Comparison of ENCODE assay signal across 20 mouse cellular contexts in the genomic region with DNA sequence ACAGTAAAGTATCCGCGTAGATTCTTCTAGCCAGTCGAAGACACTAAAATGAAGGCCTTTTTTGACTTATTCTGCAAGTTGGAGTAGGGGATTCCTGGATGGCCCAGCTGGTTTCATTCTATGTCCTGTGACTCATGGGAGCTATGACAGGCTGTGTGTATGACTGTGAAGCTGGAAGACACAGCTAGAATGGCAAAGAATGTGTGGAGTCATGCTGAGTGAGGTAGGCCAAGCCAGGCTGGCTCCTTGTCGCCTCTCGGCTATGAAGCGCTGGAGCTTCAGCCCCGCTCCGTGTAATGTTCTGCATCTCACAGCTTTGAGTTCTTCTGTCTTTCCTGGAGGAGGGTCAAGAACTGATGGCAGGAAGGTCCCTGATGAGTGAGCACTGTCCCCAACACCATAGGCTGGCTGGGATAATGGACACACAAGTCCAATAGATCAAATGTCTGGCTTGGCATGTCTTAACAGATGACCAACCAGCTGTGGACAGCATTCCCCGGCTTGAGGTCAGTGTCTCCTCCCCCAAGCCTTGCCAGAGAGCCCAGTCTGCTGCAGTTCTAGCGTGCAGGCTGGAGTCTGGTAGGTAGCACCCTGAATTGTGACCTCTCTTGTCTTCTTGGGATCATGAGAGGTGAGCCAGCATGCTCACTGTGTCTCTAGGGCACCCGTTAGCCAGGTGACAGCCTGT. TPM values are rescaled to one million over a fixed set of nuclear protein-coding genes. Genes with fewer than 3 reads are reported as not detected.
A peak's percentile ranks its signal among the peaks of the same experiment; 100 is the strongest.
DNase-seq lines count a peak whose midpoint lies in the region; ATAC-seq and TF ChIP-seq lines count a peak whose summit lies in the region.
"Had no signal": no experiment of that assay in that cellular context is flagged by ENCODE, and none has a peak within 500 bp of the region (broad histone marks: within the 10 kb centered on the region; RNA-seq: fewer than 3 reads in every experiment).

No protein-coding gene starts in this region.

- H3K27me3 ChIP-seq in kidney, postnatal 0 days (ENCODE audit: insufficient read depth, low read length): no peaks in the 10 kb centered on the region
- H3K27me3 ChIP-seq in CH12.LX (replicated peaks) (peaks cover 18% of the 10 kb centered on the region), myocyte (ENCODE audit: control insufficient read depth, insufficient read depth, insufficient read length) (no peaks in the 10 kb centered on the region)
- no peaks in the 10 kb centered on the region for H3K27me3 ChIP-seq in neural tube, embryonic 15.5 days (replicated peaks)
- H3K27me3 ChIP-seq: heart, embryonic 15.5 days had no signal

- no peak overlapping the region for H3K4me3 ChIP-seq in gastrocnemius, adult 2 months
- H3K4me3 ChIP-seq in kidney, postnatal 0 days (replicated peaks; ENCODE audit: low read depth, low read length): no peak overlapping the region
- H3K4me3 ChIP-seq in CH12.LX (replicated peaks in 1 of 3; ENCODE audit: low read depth in 2 of 3, low read length in 2 of 3, poor library complexity in 1 of 3) (no peak overlapping the region), myocyte (no peak overlapping the region)
- no peak overlapping the region for H3K4me3 ChIP-seq in neural tube, embryonic 15.5 days (replicated peaks)
- H3K4me3 ChIP-seq: embryonic facial prominence, embryonic 10.5 days; erythroblast, embryonic 14.5 days; heart, embryonic 15.5 days had no signal

- no peak for TF ChIP-seq RAD21 in CH12.LX (IDR thresholded peaks at IDR 0.05; ENCODE audit: low read depth, low read length)

- no peak for TF ChIP-seq CTCF in gastrocnemius, adult 2 months (IDR thresholded peaks at IDR 0.05)
- TF ChIP-seq CTCF in kidney, postnatal 0 days (IDR thresholded peaks at IDR 0.05; ENCODE audit: low read depth): no peak
- no peak for TF ChIP-seq CTCF in CH12.LX (conservative IDR thresholded peaks at IDR 0.05 in 1 of 2, IDR thresholded peaks at IDR 0.05 in 1 of 2; ENCODE audit: low read depth in 2 of 2, low read length in 2 of 2)

- no peak for TF ChIP-seq EP300 in CH12.LX (IDR thresholded peaks at IDR 0.05; ENCODE audit: low read length)

- 49% methylated on average over 11 of the region's 11 CpGs for WGBS in kidney, postnatal 0 days
- 91% methylated on average over 11 of the region's 11 CpGs for WGBS in neural tube, embryonic 15.5 days

- H3K4me2 ChIP-seq in kidney, postnatal 0 days (ENCODE audit: low read length): no peak overlapping the region
- H3K4me2 ChIP-seq in CH12.LX (ENCODE audit: insufficient read depth, low read depth, poor library complexity, severe bottlenecking) (no peak overlapping the region), myocyte (ENCODE audit: low read depth) (peak overlapping the region; percentile 56)
- H3K4me2 ChIP-seq in neural tube, embryonic 15.5 days: no peak overlapping the region
- H3K4me2 ChIP-seq: heart, embryonic 15.5 days; liver, embryonic 11.5 days had no signal

- no peak for TF ChIP-seq POLR2A in CH12.LX (IDR thresholded peaks at IDR 0.05; ENCODE audit: low read depth, low read length)
- TF ChIP-seq POLR2A in myocyte (IDR thresholded peaks at IDR 0.05; ENCODE audit: insufficient read length, low read depth): peak; percentile 20

- DNase-seq in gastrocnemius, adult 2 months: peak; percentile 48
- no peak for DNase-seq in gastrocnemius, postnatal 10 days
- DNase-seq in kidney, postnatal 0 days (ENCODE audit: low spot score): peak; percentile 60
- no peak for DNase-seq in kidney, adult 11 months
- DNase-seq in CH12.LX (ENCODE audit: extremely low read depth): peak; percentile 48
- no peak for DNase-seq in urinary bladder, adult 2 months (ENCODE audit: low spot score)
- DNase-seq: adrenal gland, adult 2 months; cerebellum, postnatal 10 days; left cerebral cortex, postnatal 4 days; lung, adult 2 months; midbrain, embryonic 14.5 days; right cerebral cortex, postnatal 14 days; thymus, postnatal 14 days had no signal

- H3ac ChIP-seq in myocyte (ENCODE audit: control insufficient read depth, insufficient read length): no peak overlapping the region

- ATAC-seq in kidney, postnatal 0 days (replicated peaks; ENCODE audit: low FRiP score, low read depth): peak; percentile 53; the same call in 1 of the 2 replicates
- no peak for ATAC-seq in neural tube, embryonic 15.5 days (ENCODE audit: low FRiP score)
- ATAC-seq: CD4-positive, CD25-positive, alpha-beta regulatory T cell, adult 4 months had no signal

- in situ Hi-C loops in CH12.LX (cut with MboI; ENCODE audit: low pct_ligation_motif_present, low pct_unique_long_range_greater_than_20kb, low sequenced_read_pairs): loop anchor here (5.0 kb wide), 1 partner anchor 71 kb away; no protein-coding TSS in a partner anchor

- H3K27ac ChIP-seq in gastrocnemius, adult 2 months: peak overlapping the region; percentile 46
- 0 out of 2 replicates have a peak overlapping the region, but pooled peaks have one; percentile 1 for H3K27ac ChIP-seq in kidney, postnatal 0 days
- no peak overlapping the region for H3K27ac ChIP-seq in CH12.LX (ENCODE audit: insufficient read depth, low read depth)
- no peak overlapping the region for H3K27ac ChIP-seq in neural tube, embryonic 15.5 days (replicated peaks)
- H3K27ac ChIP-seq: embryonic facial prominence, embryonic 10.5 days; heart, embryonic 15.5 days had no signal

- no peaks in the 10 kb centered on the region for H3K9me3 ChIP-seq in kidney, postnatal 0 days (replicated peaks; ENCODE audit: low read length)
- H3K9me3 ChIP-seq in CH12.LX (replicated peaks; ENCODE audit: low read length): no peaks in the 10 kb centered on the region
- H3K9me3 ChIP-seq in neural tube, embryonic 15.5 days (replicated peaks): no peaks in the 10 kb centered on the region
- H3K9me3 ChIP-seq: embryonic facial prominence, embryonic 10.5 days; heart, embryonic 15.5 days had no signal

- no peaks in the 10 kb centered on the region for H3K79me2 ChIP-seq in CH12.LX (replicated peaks; ENCODE audit: control insufficient read depth, extremely low read depth, insufficient read depth, poor library complexity, severe bottlenecking)
- H3K79me2 ChIP-seq in myocyte (ENCODE audit: control insufficient read depth, insufficient read depth): no peaks in the 10 kb centered on the region

- no peak overlapping the region for H3K9ac ChIP-seq in kidney, postnatal 0 days (ENCODE audit: low read depth, low read length)
- no peak overlapping the region for H3K9ac ChIP-seq in CH12.LX (ENCODE audit: insufficient read depth, low read depth)
- H3K9ac ChIP-seq in neural tube, embryonic 15.5 days (replicated peaks): no peak overlapping the region
- H3K9ac ChIP-seq: heart, embryonic 15.5 days had no signal

- dilution Hi-C loops in CH12.LX (cut with MboI; ENCODE audit: extremely low pct_ligation_motif_present, extremely low pct_unique_long_range_greater_than_20kb, low sequenced_read_pairs): no loop called here

- intact Hi-C loops in gastrocnemius, adult 2 months (cut with DNase I): no loop called here

- no peaks in the 10 kb centered on the region; the same call in 1 of the 2 replicates for H3K4me1 ChIP-seq in kidney, postnatal 0 days (replicated peaks; ENCODE audit: insufficient read depth, low read length)
- peaks cover 18 to 30% of the 10 kb centered on the region in 2 experiments for H3K4me1 ChIP-seq in CH12.LX (ENCODE audit: control insufficient read depth in 1 of 2, insufficient read depth in 2 of 2)
- peaks cover 4% of the 10 kb centered on the region; the same call in 1 of the 2 replicates for H3K4me1 ChIP-seq in neural tube, embryonic 15.5 days

- H3K36me3 ChIP-seq in kidney, postnatal 0 days (ENCODE audit: insufficient read depth, low read length): peaks cover 6% of the 10 kb centered on the region; the same call in 1 of the 2 replicates
- H3K36me3 ChIP-seq in CH12.LX (replicated peaks in 1 of 2; ENCODE audit: control insufficient read depth in 1 of 2, insufficient read depth in 1 of 2, low read length in 1 of 2): no peaks in the 10 kb centered on the region
- H3K36me3 ChIP-seq in myocyte (ENCODE audit: control insufficient read depth, insufficient read depth): no peaks in the 10 kb centered on the region
- H3K36me3 ChIP-seq in neural tube, embryonic 15.5 days: no peaks in the 10 kb centered on the region
- H3K36me3 ChIP-seq: embryonic facial prominence, embryonic 10.5 days; heart, embryonic 15.5 days had no signal

TF ChIP-seq in CH12.LX, 34 proteins besides CTCF, POLR2A, EP300 and RAD21:
- TF ChIP-seq IRF4 (IDR thresholded peaks at IDR 0.05; ENCODE audit: low read depth, low read length): 0 out of 2 replicates have a peak, but pooled peaks have one; percentile 25
- peak; percentile 77 for TF ChIP-seq ETS1 (conservative IDR thresholded peaks at IDR 0.05; ENCODE audit: low read depth, low read length)
- peak; percentile 57 for TF ChIP-seq BHLHE40 (IDR thresholded peaks at IDR 0.05; ENCODE audit: low read depth, low read length)
- TF ChIP-seq POLR2AphosphoS2 (IDR thresholded peaks at IDR 0.05; ENCODE audit: low read depth, low read length): no peak

TF ChIP-seq in myocyte, 11 proteins besides CTCF, POLR2A, EP300 and RAD21 (continues in another document):
- peak; percentile 30 for TF ChIP-seq TCF12 (IDR thresholded peaks at IDR 0.05; ENCODE audit: insufficient read depth, poor library complexity, severe bottlenecking)
- TF ChIP-seq CEBPB (IDR thresholded peaks at IDR 0.05; ENCODE audit: insufficient read depth, poor library complexity, severe bottlenecking): no peak
- no peak for TF ChIP-seq USF1 (IDR thresholded peaks at IDR 0.05; ENCODE audit: low read depth)
- no peak for TF ChIP-seq POLR2AphosphoS2 (IDR thresholded peaks at IDR 0.05; ENCODE audit: insufficient read length, low read depth)
- no peak for TF ChIP-seq E2F4 (IDR thresholded peaks at IDR 0.05; ENCODE audit: insufficient read depth)

RNA-seq across cellular contexts. Expression of a gene that starts 29.9 kb away (rescaled TPM):
- 10 to 100 TPM in 1 of 2 experiments, 1 to 10 TPM in 1; 7.6 to 16.6 TPM for total RNA-seq in gastrocnemius, adult 2 months (2021)
- total RNA-seq in gastrocnemius, postnatal 10 days (2021): 1 to 10 TPM; 4.8 to 7.2 TPM
- 12.7 and 16.3 TPM in 2 replicates for polyA plus RNA-seq in kidney, postnatal 0 days (2015; fragmentation: Nextera tagmentation; extraction: Ambion mirVana)
- total RNA-seq in CH12.LX (2012; rRNA removed) (0.04 and 0.08 TPM in 2 replicates), CH12.LX (2014; rRNA removed) (0.07 and 0.30 TPM in 2 replicates)
- polyA plus RNA-seq in CH12.LX (2012; ENCODE audit: insufficient read length, low read depth) (0.84 and 1.0 TPM in 2 replicates), myocyte (2012; fragmentation: generic; extraction: Trizol) (8.2 TPM)
- 12.0 and 12.6 TPM in 2 replicates for polyA plus RNA-seq in neural tube, embryonic 15.5 days (2015; fragmentation: Nextera tagmentation; extraction: Ambion mirVana)
- polyA plus RNA-seq in urinary bladder, adult 2 months (2012; rRNA removed): 19.2 and 19.9 TPM in 2 replicates

RNA-seq across cellular contexts. Expression of a gene that starts 46.4 kb away (rescaled TPM):
- total RNA-seq in gastrocnemius, adult 2 months (2021): 10 to 100 TPM; 20.1 to 21.4 TPM
- total RNA-seq in gastrocnemius, postnatal 10 days (2021): 10 to 100 TPM; 14.6 to 17.6 TPM
- polyA plus RNA-seq in kidney, postnatal 0 days (2015; fragmentation: Nextera tagmentation; extraction: Ambion mirVana): 17.7 and 20.1 TPM in 2 replicates
- total RNA-seq in CH12.LX (2012; rRNA removed) (17.1 and 18.1 TPM in 2 replicates), CH12.LX (2014; rRNA removed) (21.5 and 31.5 TPM in 2 replicates)
- polyA plus RNA-seq in CH12.LX (2012; ENCODE audit: insufficient read length, low read depth) (16.1 and 18.3 TPM in 2 replicates), myocyte (2012; fragmentation: generic; extraction: Trizol) (12.3 TPM)
- 35.2 and 35.8 TPM in 2 replicates for polyA plus RNA-seq in neural tube, embryonic 15.5 days (2015; fragmentation: Nextera tagmentation; extraction: Ambion mirVana)
- polyA plus RNA-seq in urinary bladder, adult 2 months (2012; rRNA removed): 32.1 and 34.0 TPM in 2 replicates

Comparison
In these comparisons a context has a peak if more than half of its experiments do, and no peak if none do; other contexts are left out.
1. DNase-seq: peak in gastrocnemius, adult 2 months (single experiment), kidney, postnatal 0 days (single experiment) and CH12.LX (single experiment); none in gastrocnemius, postnatal 10 days (single experiment), kidney, adult 11 months (single experiment) and urinary bladder, adult 2 months (single experiment).
2. H3K27ac ChIP-seq: peak in gastrocnemius, adult 2 months (single experiment) and kidney, postnatal 0 days (single experiment); none in CH12.LX (single experiment) and neural tube, embryonic 15.5 days (single experiment).